Mouse (Mus musculus) embryonic facial prominence, embryonic 14.5 days (tissue): ENCODE measurements around the gene Hoxc6. TPM values are rescaled to one million over a fixed set of nuclear protein-coding genes. Genes with fewer than 3 reads are reported as not detected.
A peak's percentile ranks its signal among the peaks of the same experiment; 100 is the strongest.

Experiments
- ATAC-seq: fragments of 200-750 bp; cut with Nextera tagmentation; 2 replicates; pipeline ENCODE4 v1.8.0; 2017; ENCODE audit warnings: low read depth, moderate number of reproducible peaks, moderate TSS enrichment
- DNase-seq: peaks from one replicate; pipeline ENCODE4 v3.0.0-alpha.2; 2015; ENCODE audit warnings: low spot score
- H3K27ac ChIP-seq: fragments of 300-500 bp; sonication (generic); replicated peaks from 2 replicates; pipeline ENCODE4 v1.5.1; 2014; ENCODE audit warnings: low read depth, mild to moderate bottlenecking, low read length, moderate library complexity
- H3K27me3 ChIP-seq: fragments of 300-500 bp; sonication (generic); replicated peaks from 2 replicates; pipeline ENCODE4 v1.6.1; 2014; ENCODE audit warnings: low read length; ENCODE audit not compliant: control insufficient read depth, insufficient read depth
- H3K36me3 ChIP-seq: fragments of 300-500 bp; sonication (generic); 2 replicates; pipeline ENCODE4 v1.6.1; 2014; ENCODE audit warnings: low read length, mixed read lengths; ENCODE audit not compliant: control insufficient read depth, insufficient read depth
- H3K4me1 ChIP-seq: fragments of 300-500 bp; sonication (generic); 2 replicates; pipeline ENCODE4 v1.6.1; 2014; ENCODE audit warnings: antibody characterized with exemption, low read length; ENCODE audit not compliant: control insufficient read depth, insufficient read depth
- H3K4me2 ChIP-seq: fragments of 300-500 bp; sonication (generic); 2 replicates; pipeline ENCODE4 v1.6.1; 2014; ENCODE audit warnings: low read depth, mild to moderate bottlenecking, low read length, moderate library complexity, mixed read lengths
- H3K4me3 ChIP-seq: fragments of 300-500 bp; sonication (generic); 2 replicates; pipeline ENCODE4 v1.5.1; 2014; ENCODE audit warnings: low read depth, mild to moderate bottlenecking, low read length
- H3K9ac ChIP-seq: fragments of 300-500 bp; sonication (generic); 2 replicates; pipeline ENCODE4 v1.6.1; 2014; ENCODE audit warnings: low read depth, mild to moderate bottlenecking, low read length, moderate library complexity, mixed read lengths
- H3K9me3 ChIP-seq: fragments of 300-500 bp; sonication (generic); 2 replicates; pipeline ENCODE4 v1.6.1; 2016; ENCODE audit warnings: low read length; ENCODE audit not compliant: control insufficient read depth
- WGBS: fragments of 180-500 bp; shearing (Covaris S2); extraction: QIAGEN DNeasy Blood & Tissue Kit; methylation state at CpG from one replicate; pipeline ENCODE4 v1.1.7; 2014; 5-methylcytosine and 5-hydroxymethylcytosine counted together
- microRNA counts: library from miRNA; unstranded; fragments of <30 nt; microRNA quantifications from one replicate; lab custom pipeline; 2017
- microRNA-seq: library from miRNA; unstranded; fragments of <30 nt; microRNA quantifications from one replicate; pipeline ENCODE4, GENCODE M21; 2016; ENCODE audit warnings: borderline number of aligned reads
- polyA plus RNA-seq: library from polyadenylated mRNA; unstranded; fragments of >200 nt; fragmentation: Nextera tagmentation; extraction: Ambion mirVana; gene quantifications from 2 replicates; pipeline ENCODE4 v1.2.1, GENCODE M21; 2014

Gene Hoxc6
- polyA plus RNA-seq, 1 experiment from 2014 or later = 0.25 TPM

- no peak overlapping the region for H3K27ac ChIP-seq
- no peaks in the 10 kb centered on the region for H3K9me3 ChIP-seq
- peaks cover 95% of the 10 kb centered on the region for H3K27me3 ChIP-seq
- no peak overlapping the region for H3K9ac ChIP-seq
- no peak for DNase-seq
- no peaks in the 10 kb centered on the region for H3K4me1 ChIP-seq
- no peak for ATAC-seq
- WGBS = 2% methylated on average over 28 of the region's 30 CpGs
- peak overlapping the region; percentile 10; the same call in 1 of the 2 replicates for H3K4me3 ChIP-seq
- peak overlapping the region; percentile 5; the same call in 1 of the 2 replicates for H3K4me2 ChIP-seq
- no peaks in the 10 kb centered on the region for H3K36me3 ChIP-seq
Observed at GRCm38 (mm10) chr15:103061131-103061825, 63.2 kb downstream of the Hoxc6 start.

MicroRNAs encoded within 50 kb of the gene (microRNA counts, 519-probe panel; counts per million panel counts)
- microRNA mmu-miR-615-3p (lab: Ali Mortazavi, UCI) (19.3 counts per million), microRNA mmu-miR-615-5p (lab: Ali Mortazavi, UCI) (19.3 counts per million)

Small RNAs within 50 kb of the gene (microRNA-seq; reads per million reads assigned to microRNA genes)
- gene Mir196a-2 (2.7 reads per million, percentile 13 among the genes with 10 or more reads in this experiment), gene Mir615 (98.9 reads per million, percentile 51 among the genes with 10 or more reads in this experiment)

Other genes with a start within 250 kb of the Hoxc6 start
- 0.89 and 1.1 TPM in 2 replicates for gene Hoxc13, start 77.2 kb upstream of the Hoxc6 start, polyA plus RNA-seq
- not detected in 2 replicates for gene Hoxc12, start 61.5 kb upstream of the Hoxc6 start, polyA plus RNA-seq
- not detected in 2 replicates for gene Hoxc11, start 43.8 kb upstream of the Hoxc6 start, polyA plus RNA-seq
- gene Hoxc10, start 31.5 kb upstream of the Hoxc6 start, polyA plus RNA-seq = not detected in 2 replicates
- 0.96 and 2.8 TPM in 2 replicates for gene Hoxc5, start 30.8 kb upstream of the Hoxc6 start, polyA plus RNA-seq
- gene Hoxc9, start 21.8 kb upstream of the Hoxc6 start, polyA plus RNA-seq = not detected in 2 replicates
- gene Hoxc8, start 7.7 kb upstream of the Hoxc6 start, polyA plus RNA-seq = 0.14 TPM in 1 of 2 replicates, not detected in the other
- 2.5 and 4.0 TPM in 2 replicates for gene Hoxc4, start 20.7 kb downstream of the Hoxc6 start, polyA plus RNA-seq
- 14.9 and 18.4 TPM in 2 replicates for gene Smug1, start 168.8 kb downstream of the Hoxc6 start, polyA plus RNA-seq
- gene Cbx5, start 241.6 kb downstream of the Hoxc6 start, polyA plus RNA-seq = 112 and 126 TPM in 2 replicates
- 573 and 661 TPM in 2 replicates for gene Hnrnpa1, start 242.2 kb downstream of the Hoxc6 start, polyA plus RNA-seq